Mouse (Mus musculus): Measurements from ENCODE around the gene Fbxo47. TPM values are rescaled to one million over a fixed set of nuclear protein-coding genes. Genes with fewer than 3 reads are reported as not detected.

Gene Fbxo47
- 0.98 TPM for polyA plus RNA-seq (2014; fragmentation: Illumina TruSeq; extraction: RNeasy Lipid Tissue Mini Kit (QIAGEN cat#74804); ENCODE audit: low read depth, low replicate concordance)

DNA sequence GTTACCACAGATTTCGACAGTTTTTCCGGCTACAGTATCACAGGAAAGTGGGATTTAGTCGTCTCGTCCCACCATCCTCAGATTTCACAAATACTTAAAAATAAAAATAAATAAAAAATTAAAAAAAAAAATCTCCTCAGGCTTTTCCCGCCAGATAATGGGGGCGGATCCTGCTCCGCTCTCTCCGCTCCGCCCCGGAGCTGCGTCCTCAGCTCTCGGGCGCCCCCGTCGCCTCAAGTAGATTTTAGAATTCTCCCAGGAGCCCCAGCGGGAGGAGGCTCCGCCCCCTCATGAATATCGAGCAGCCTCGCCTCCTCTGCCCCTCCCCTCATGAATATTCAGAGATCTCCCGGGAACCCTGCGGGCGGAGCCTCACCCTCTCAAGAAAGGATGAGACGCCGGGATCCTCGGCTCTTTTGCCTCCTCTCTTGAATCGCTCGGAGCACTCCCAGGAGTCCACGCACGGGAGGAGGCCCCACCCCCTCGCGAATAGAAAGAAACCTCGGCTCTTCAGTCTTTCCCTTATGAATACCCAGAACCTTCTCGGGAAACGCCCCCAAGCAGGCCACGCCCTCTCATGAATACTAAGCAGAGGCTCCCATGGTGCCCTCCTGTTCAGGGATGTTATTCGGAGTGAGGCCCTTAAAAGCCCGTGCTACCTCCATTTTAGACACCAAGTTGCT, at the start of gene Fbxo47:
Fbxo47 (minus strand) TSS at position 237 of the 683 bp plus-strand sequence.

GRCm38 (mm10) chr11:97840539-97840954, 43.4 kb downstream of the Fbxo47 start, which contains the start of gene B230217C12Rik:
Gene B230217C12Rik (plus strand): TSS chr11:97840780.

Other genes starting within 250 kb of the Fbxo47 start
- gene Mllt6, start 220.7 kb downstream of the Fbxo47 start, polyA plus RNA-seq (2014; fragmentation: Illumina TruSeq; extraction: RNeasy Lipid Tissue Mini Kit (QIAGEN cat#74804); ENCODE audit: low read depth, low replicate concordance) = 2.0 TPM
- gene Cisd3, start 198.3 kb downstream of the Fbxo47 start, polyA plus RNA-seq (2014; fragmentation: Illumina TruSeq; extraction: RNeasy Lipid Tissue Mini Kit (QIAGEN cat#74804); ENCODE audit: low read depth, low replicate concordance) = 14.6 TPM
- gene Pcgf2, start 183.7 kb downstream of the Fbxo47 start, polyA plus RNA-seq (2014; fragmentation: Illumina TruSeq; extraction: RNeasy Lipid Tissue Mini Kit (QIAGEN cat#74804); ENCODE audit: low read depth, low replicate concordance) = 0.98 TPM
- 20.8 TPM for gene Psmb3, start 180.8 kb downstream of the Fbxo47 start, polyA plus RNA-seq (2014; fragmentation: Illumina TruSeq; extraction: RNeasy Lipid Tissue Mini Kit (QIAGEN cat#74804); ENCODE audit: low read depth, low replicate concordance)
- 7.0 TPM for gene Pip4k2b, start 139.4 kb downstream of the Fbxo47 start, polyA plus RNA-seq (2014; fragmentation: Illumina TruSeq; extraction: RNeasy Lipid Tissue Mini Kit (QIAGEN cat#74804); ENCODE audit: low read depth, low replicate concordance)
- gene Cwc25, start 117.6 kb downstream of the Fbxo47 start, polyA plus RNA-seq (2014; fragmentation: Illumina TruSeq; extraction: RNeasy Lipid Tissue Mini Kit (QIAGEN cat#74804); ENCODE audit: low read depth, low replicate concordance) = 8.0 TPM
- gene 1700001P01Rik, start 108.2 kb downstream of the Fbxo47 start, polyA plus RNA-seq (2014; fragmentation: Illumina TruSeq; extraction: RNeasy Lipid Tissue Mini Kit (QIAGEN cat#74804); ENCODE audit: low read depth, low replicate concordance) = not detected
- gene Rpl23, start 101.7 kb downstream of the Fbxo47 start, polyA plus RNA-seq (2014; fragmentation: Illumina TruSeq; extraction: RNeasy Lipid Tissue Mini Kit (QIAGEN cat#74804); ENCODE audit: low read depth, low replicate concordance) = 672 TPM
- 30.9 TPM for gene Lasp1, start 85.2 kb downstream of the Fbxo47 start, polyA plus RNA-seq (2014; fragmentation: Illumina TruSeq; extraction: RNeasy Lipid Tissue Mini Kit (QIAGEN cat#74804); ENCODE audit: low read depth, low replicate concordance)
- 0.77 TPM for gene B230217C12Rik, start 43.4 kb downstream of the Fbxo47 start, polyA plus RNA-seq (2014; fragmentation: Illumina TruSeq; extraction: RNeasy Lipid Tissue Mini Kit (QIAGEN cat#74804); ENCODE audit: low read depth, low replicate concordance)
- not detected for gene Plxdc1, start 102.3 kb upstream of the Fbxo47 start, polyA plus RNA-seq (2014; fragmentation: Illumina TruSeq; extraction: RNeasy Lipid Tissue Mini Kit (QIAGEN cat#74804); ENCODE audit: low read depth, low replicate concordance)
- gene Arl5c, start 112.0 kb upstream of the Fbxo47 start, polyA plus RNA-seq (2014; fragmentation: Illumina TruSeq; extraction: RNeasy Lipid Tissue Mini Kit (QIAGEN cat#74804); ENCODE audit: low read depth, low replicate concordance) = not detected
- not detected for gene Cacnb1, start 138.9 kb upstream of the Fbxo47 start, polyA plus RNA-seq (2014; fragmentation: Illumina TruSeq; extraction: RNeasy Lipid Tissue Mini Kit (QIAGEN cat#74804); ENCODE audit: low read depth, low replicate concordance)
- 93.7 TPM for gene Rpl19, start 142.6 kb upstream of the Fbxo47 start, polyA plus RNA-seq (2014; fragmentation: Illumina TruSeq; extraction: RNeasy Lipid Tissue Mini Kit (QIAGEN cat#74804); ENCODE audit: low read depth, low replicate concordance)
- not detected for gene Stac2, start 169.3 kb upstream of the Fbxo47 start, polyA plus RNA-seq (2014; fragmentation: Illumina TruSeq; extraction: RNeasy Lipid Tissue Mini Kit (QIAGEN cat#74804); ENCODE audit: low read depth, low replicate concordance)

Data from liver, adult 10 weeks (tissue).